Comparison of ENCODE assay signal across 8 mouse cellular contexts in genomic region chr15:3356073-3356766, GRCm38 (mm10). TPM values are rescaled to one million over a fixed set of nuclear protein-coding genes. Genes with fewer than 3 reads are reported as not detected.
A peak's percentile ranks its signal among the peaks of the same experiment; 100 is the strongest.
DNase-seq lines count a peak whose midpoint lies in the region; ATAC-seq and TF ChIP-seq lines count a peak whose summit lies in the region.

No protein-coding gene starts in this region.

- peaks cover 2% of the 10 kb centered on the region; the same call in 1 of the 2 replicates for H3K9me3 ChIP-seq in heart, embryonic 12.5 days (replicated peaks)
- H3K9me3 ChIP-seq in CH12.LX (replicated peaks; ENCODE audit: low read length): no peaks in the 10 kb centered on the region
- H3K9me3 ChIP-seq in intestine, embryonic 16.5 days (ENCODE audit: control insufficient read depth, low read length): no peaks in the 10 kb centered on the region

- in situ Hi-C loops in CH12.LX (cut with MboI; ENCODE audit: low pct_ligation_motif_present, low pct_unique_long_range_greater_than_20kb, low sequenced_read_pairs): no loop called here

- dilution Hi-C loops in CH12.LX (cut with MboI; ENCODE audit: extremely low pct_ligation_motif_present, extremely low pct_unique_long_range_greater_than_20kb, low sequenced_read_pairs): no loop called here

- intact Hi-C loops in heart, postnatal 25 days (cut with DNase I): loop anchor here (1.0 to 5.0 kb wide), 4 partner anchors 59 to 551 kb away; partner anchors contain the start of gene Ghr

- peak; percentile 66 for TF ChIP-seq RAD21 in CH12.LX (IDR thresholded peaks at IDR 0.05; ENCODE audit: low read depth, low read length)

- 51% methylated on average over 4 of the region's 4 CpGs for WGBS in heart, embryonic 12.5 days
- 57% methylated on average over 4 of the region's 4 CpGs for whole genome bisulfite sequencing in intestine, embryonic 16.5 days

- no peaks in the 10 kb centered on the region for H3K27me3 ChIP-seq in heart, embryonic 12.5 days (replicated peaks)
- no peaks in the 10 kb centered on the region for H3K27me3 ChIP-seq in CH12.LX (replicated peaks)
- no peaks in the 10 kb centered on the region for H3K27me3 ChIP-seq in intestine, embryonic 16.5 days (replicated peaks; ENCODE audit: control insufficient read depth, insufficient read depth, low read length)
- H3K27me3 ChIP-seq in splenic B cell, adult 2 months (ENCODE audit: control insufficient read depth, insufficient read depth, low read length, poor library complexity, severe bottlenecking): no peaks in the 10 kb centered on the region

- TF ChIP-seq CTCF in CH12.LX (conservative IDR thresholded peaks at IDR 0.05 in 1 of 2, IDR thresholded peaks at IDR 0.05 in 1 of 2; ENCODE audit: low read depth in 2 of 2, low read length in 2 of 2): peak in 1 of 2 experiments; percentile 58; a peak in 2 of 4 replicates

- no peak overlapping the region for H3K9ac ChIP-seq in heart, embryonic 12.5 days
- H3K9ac ChIP-seq in CH12.LX (ENCODE audit: insufficient read depth, low read depth): no peak overlapping the region
- H3K9ac ChIP-seq in intestine, embryonic 16.5 days (ENCODE audit: low read depth, low read length): no peak overlapping the region

- no peak for DNase-seq in heart, postnatal 25 days (ENCODE audit: low spot score)
- DNase-seq in CH12.LX (ENCODE audit: extremely low read depth): peak; percentile 30
- peak; percentile 2 for DNase-seq in splenic B cell, adult 2 months (ENCODE audit: low read depth, low spot score)
- no peak for DNase-seq in urinary bladder, postnatal 14 days (ENCODE audit: low spot score)
- DNase-seq in layer of hippocampus, postnatal 36 days: no peak

- H3K27ac ChIP-seq in heart, embryonic 12.5 days (ENCODE audit: poor library complexity, severe bottlenecking): no peak overlapping the region
- H3K27ac ChIP-seq in CH12.LX (ENCODE audit: insufficient read depth, low read depth): no peak overlapping the region
- H3K27ac ChIP-seq in intestine, embryonic 16.5 days (ENCODE audit: low read length): no peak overlapping the region

- H3K79me2 ChIP-seq in CH12.LX (replicated peaks; ENCODE audit: control insufficient read depth, extremely low read depth, insufficient read depth, poor library complexity, severe bottlenecking): no peaks in the 10 kb centered on the region

- H3K4me3 ChIP-seq in heart, embryonic 12.5 days: peak overlapping the region; percentile 31
- no peak overlapping the region for H3K4me3 ChIP-seq in CH12.LX (replicated peaks in 1 of 3; ENCODE audit: low read depth in 2 of 3, low read length in 2 of 3, poor library complexity in 1 of 3)
- H3K4me3 ChIP-seq in intestine, embryonic 16.5 days (ENCODE audit: low read length): peak overlapping the region; percentile 23

- H3K4me2 ChIP-seq in heart, embryonic 12.5 days: peak overlapping the region; percentile 59
- H3K4me2 ChIP-seq in CH12.LX (ENCODE audit: insufficient read depth, low read depth, poor library complexity, severe bottlenecking): peak overlapping the region; percentile 84
- H3K4me2 ChIP-seq in intestine, embryonic 16.5 days (ENCODE audit: low read depth, low read length): peak overlapping the region; percentile 41

- no peak for ATAC-seq in heart, embryonic 12.5 days (ENCODE audit: insufficient number of reproducible peaks, low FRiP score)
- ATAC-seq in common myeloid progenitor, adult 5-6 weeks (replicated peaks; ENCODE audit: low read depth, poor library complexity, severe bottlenecking): peak; percentile 87
- ATAC-seq in intestine, embryonic 16.5 days: 0 out of 2 replicates have a peak, but pooled peaks have one; percentile 44

- no peak for TF ChIP-seq EP300 in CH12.LX (IDR thresholded peaks at IDR 0.05; ENCODE audit: low read length)

- H3K36me3 ChIP-seq in heart, embryonic 12.5 days: peaks cover 4% of the 10 kb centered on the region; the same call in 1 of the 2 replicates
- no peaks in the 10 kb centered on the region for H3K36me3 ChIP-seq in CH12.LX (replicated peaks in 1 of 2; ENCODE audit: control insufficient read depth in 1 of 2, insufficient read depth in 1 of 2, low read length in 1 of 2)
- no peaks in the 10 kb centered on the region for H3K36me3 ChIP-seq in intestine, embryonic 16.5 days (ENCODE audit: control insufficient read depth, insufficient read depth, low read length)
- H3K36me3 ChIP-seq in splenic B cell, adult 2 months (ENCODE audit: control insufficient read depth, insufficient read depth, low read length, poor library complexity, severe bottlenecking): no peaks in the 10 kb centered on the region

- no peak for TF ChIP-seq POLR2A in CH12.LX (IDR thresholded peaks at IDR 0.05; ENCODE audit: low read depth, low read length)

- H3K4me1 ChIP-seq in heart, embryonic 12.5 days (replicated peaks): 0 out of 2 replicates have a peak, but pooled peaks cover 3% of the 10 kb centered on the region
- peaks cover 0 to 10% of the 10 kb centered on the region in 2 experiments; a peak in 1 of 4 replicates for H3K4me1 ChIP-seq in CH12.LX (ENCODE audit: control insufficient read depth in 1 of 2, insufficient read depth in 2 of 2)
- H3K4me1 ChIP-seq in intestine, embryonic 16.5 days (ENCODE audit: control insufficient read depth, insufficient read depth, low read length): peaks cover 5% of the 10 kb centered on the region; the same call in 1 of the 2 replicates

TF ChIP-seq in CH12.LX, 34 proteins besides CTCF, POLR2A, EP300 and RAD21:
- 0 out of 2 replicates have a peak, but pooled peaks have one; percentile 26 for TF ChIP-seq SMC3 (IDR thresholded peaks at IDR 0.05; ENCODE audit: low read depth, low read length)
- TF ChIP-seq MAX (IDR thresholded peaks at IDR 0.05; ENCODE audit: low read length): no peak
- TF ChIP-seq ZNF384 (IDR thresholded peaks at IDR 0.05; ENCODE audit: low read depth, low read length): peak; percentile 97

RNA-seq across cellular contexts. Expression of gene Ccdc152, which starts 52.9 kb away (rescaled TPM):
- 0.14 TPM in 1 of 2 replicates, not detected in the other for polyA plus RNA-seq in heart, embryonic 12.5 days (2016; fragmentation: Nextera tagmentation; extraction: Ambion mirVana)
- under 1 TPM in 1 of 2 experiments, not detected in 1; 0.28 TPM for total RNA-seq in heart, postnatal 25 days (2021)
- total RNA-seq in CH12.LX (2012; rRNA removed) (0.08 TPM in 1 of 2 replicates, not detected in the other), CH12.LX (2014; rRNA removed) (not detected in 2 replicates)
- 0.42 and 0.99 TPM in 2 replicates for polyA plus RNA-seq in CH12.LX (2012; ENCODE audit: insufficient read length, low read depth)
- total RNA-seq in common myeloid progenitor, adult 5-6 weeks (2017): 0.91 and 1.1 TPM in 2 replicates
- polyA plus RNA-seq in intestine, embryonic 16.5 days (2015; fragmentation: Nextera tagmentation; extraction: Ambion mirVana): 0.24 and 0.58 TPM in 2 replicates
- not detected for total RNA-seq in layer of hippocampus, postnatal 36 days (2021)

Comparison
In these comparisons a context has a peak if more than half of its experiments do, and no peak if none do; other contexts are left out.
1. H3K4me3 ChIP-seq: peak in heart, embryonic 12.5 days (single experiment) and intestine, embryonic 16.5 days (single experiment); none in CH12.LX (0 of 3).
2. DNase-seq: peak in CH12.LX (single experiment) and splenic B cell, adult 2 months (single experiment); none in heart, postnatal 25 days (single experiment), urinary bladder, postnatal 14 days (single experiment) and layer of hippocampus, postnatal 36 days (0 of 2).
3. Peak in every context shown above with its lines, with median percentiles within 50 percentile points of each other: H3K4me2 ChIP-seq.